Mouse (Mus musculus) cerebellum, adult 2 months (tissue): ENCODE data around the gene Sec22c.

Source experiments
- CTCF ChIP-seq: fragments of 200-500 bp; IDR thresholded peaks from 2 replicates; pipeline ENCODE4 v1.5.1; 2011; ENCODE audit warnings: low read depth, mild to moderate bottlenecking, control low read depth, low read length, moderate library complexity, borderline replicate concordance; ENCODE audit not compliant: insufficient read depth
- POLR2A ChIP-seq: fragments of 200-500 bp; IDR thresholded peaks from 2 replicates; pipeline ENCODE4 v1.6.1; 2011; ENCODE audit warnings: low read length, control low read depth, borderline replicate concordance; ENCODE audit not compliant: insufficient read depth

- no peak for TF ChIP-seq CTCF
- TF ChIP-seq POLR2A = no peak
These were observed 51.6 kb downstream of the Sec22c start for GRCm38 (mm10) chr9:121653668-121654067.
